Mouse (Mus musculus): ENCODE measurements around the gene Dgkg. TPM values are rescaled to one million over a fixed set of nuclear protein-coding genes. Genes with fewer than 3 reads are reported as not detected.

Dgkg gene
- polyA plus RNA-seq, 1 experiment from 2014 or later: 4.5 TPM

DNA sequence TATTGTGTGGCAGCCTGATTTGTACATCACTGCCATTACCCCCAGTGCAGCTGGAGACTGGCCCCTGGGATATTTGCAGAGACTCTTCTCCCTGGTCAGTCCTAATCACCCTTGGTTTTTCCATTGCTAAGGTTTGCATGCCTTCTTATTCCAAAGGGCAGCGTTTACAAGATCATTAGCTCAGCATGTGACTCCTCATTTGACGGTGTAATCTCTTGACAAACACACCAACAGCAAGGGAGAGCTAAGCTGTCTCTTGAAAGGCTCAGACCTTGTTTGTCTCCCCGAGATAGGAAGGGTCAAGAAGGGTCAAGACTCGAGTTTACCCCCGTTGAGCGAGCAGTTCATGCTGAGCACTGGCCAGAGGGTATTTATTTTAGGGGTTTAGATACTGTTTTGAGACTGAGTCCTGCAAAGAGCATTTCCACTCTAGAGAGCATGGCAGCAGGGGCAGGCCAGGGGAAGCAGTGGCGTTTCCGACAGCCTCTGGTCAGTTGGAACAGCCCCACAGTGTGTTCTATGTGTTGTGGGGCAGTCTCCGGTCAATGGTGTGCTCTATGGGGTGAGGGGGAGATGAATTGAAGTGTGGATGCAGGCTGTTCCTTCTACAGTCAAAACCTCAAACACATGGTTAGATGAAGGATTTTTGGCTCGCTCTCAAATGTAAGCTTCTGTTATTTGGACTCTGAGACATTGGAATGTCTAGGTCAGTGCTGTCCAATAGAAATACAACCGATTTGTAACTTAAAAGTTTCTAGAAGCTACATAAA is 105.6 kb downstream of the Dgkg start:
- Histone ChIP-seq H3K4me3 (no peak overlapping the region), H3K4me2 (no peak overlapping the region), H3K9ac (no peak overlapping the region), H3K27me3 (no peaks in the 10 kb centered on the region), H3K9me3 (no peaks in the 10 kb centered on the region), H3K4me1 (replicated peaks) (peaks cover 14% of the 10 kb centered on the region), H3K27ac (replicated peaks) (no peak overlapping the region), H3K36me3 (no peaks in the 10 kb centered on the region)
- 30% methylated on average over 11 of the region's 11 CpGs for WGBS
- no peak for ATAC-seq (ENCODE audit: low FRiP score, low read depth)

DNA sequence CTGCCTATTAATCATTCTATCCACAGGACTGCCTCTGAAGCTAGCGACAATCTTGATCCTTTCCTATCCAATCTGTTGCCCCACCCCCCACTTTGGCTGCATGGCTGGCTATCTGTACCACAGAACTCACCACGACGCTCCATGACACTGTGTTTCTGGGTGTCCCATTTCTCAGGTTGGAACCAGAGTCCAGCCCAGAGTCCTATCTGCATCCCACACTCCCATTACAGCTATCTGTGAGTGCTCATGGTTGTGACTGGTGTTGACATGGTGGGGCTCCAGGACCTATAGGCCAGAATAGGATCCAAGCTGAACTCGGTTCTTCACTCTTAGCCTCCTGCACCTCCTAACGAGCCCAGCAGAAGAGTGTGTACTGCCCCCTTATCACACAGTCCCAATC is 107.7 kb downstream of the Dgkg start:
- H3K9me3 ChIP-seq: no peaks in the 10 kb centered on the region
- no peak for ATAC-seq (ENCODE audit: low FRiP score, low read depth)
- no peak overlapping the region for H3K4me2 ChIP-seq
- no peak overlapping the region for H3K9ac ChIP-seq
- WGBS: 84% methylated on average over 5 of the region's 5 CpGs
- H3K27ac ChIP-seq (replicated peaks): no peak overlapping the region
- H3K27me3 ChIP-seq: no peaks in the 10 kb centered on the region
- no peak overlapping the region for H3K4me3 ChIP-seq
- H3K36me3 ChIP-seq: no peaks in the 10 kb centered on the region
- peaks cover 28% of the 10 kb centered on the region for H3K4me1 ChIP-seq (replicated peaks)

DNA sequence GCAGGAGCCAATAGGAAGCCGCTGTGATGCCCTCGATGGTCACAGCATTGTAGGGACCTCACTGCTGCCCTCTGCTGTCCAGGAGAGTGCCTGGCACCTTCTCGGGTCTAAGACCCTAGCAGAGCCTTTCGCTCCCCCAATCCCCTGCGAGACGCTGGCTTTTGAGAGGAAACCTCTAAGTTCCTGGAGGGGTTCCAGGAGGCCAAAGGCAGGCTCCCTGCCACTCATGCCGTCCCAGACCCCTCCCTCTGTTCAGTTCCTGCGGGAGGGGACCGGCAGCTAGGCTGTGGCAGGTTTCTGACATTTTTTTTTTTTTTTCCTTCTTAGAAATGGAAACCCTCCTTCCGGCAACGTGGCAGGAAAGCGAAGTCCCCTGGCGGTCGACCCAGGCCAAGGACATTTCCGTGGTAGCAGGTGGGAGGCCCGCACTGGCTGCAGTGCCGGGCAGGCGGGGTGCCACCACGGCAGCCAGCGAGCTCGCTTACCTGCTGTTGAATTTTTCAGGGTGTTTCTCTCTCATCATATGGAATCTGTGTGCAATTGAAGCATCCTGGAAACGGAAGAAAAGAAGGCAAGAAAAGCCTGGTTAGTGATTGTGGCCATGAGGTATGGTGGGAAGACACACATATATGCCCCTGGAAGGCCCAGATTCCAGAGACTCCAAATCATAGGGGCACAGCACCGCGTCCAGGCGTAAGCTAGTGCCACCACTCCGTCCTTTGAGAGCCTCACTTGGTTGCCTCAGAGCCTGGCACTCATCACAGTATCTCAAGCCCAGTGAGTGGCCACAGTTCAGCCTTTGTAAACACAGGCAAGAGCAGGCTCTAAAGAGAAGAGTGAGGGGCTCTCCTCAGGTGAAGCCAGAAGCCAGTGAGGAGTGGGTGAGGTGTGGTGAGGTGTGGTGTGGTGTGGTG is 108.6 kb downstream of the Dgkg start:
- no peaks in the 10 kb centered on the region for H3K36me3 ChIP-seq
- H3K27me3 ChIP-seq: no peaks in the 10 kb centered on the region
- peak; percentile 79 for ATAC-seq (ENCODE audit: low FRiP score, low read depth)
- peak overlapping the region; percentile 63 for H3K27ac ChIP-seq (replicated peaks)
- H3K4me2 ChIP-seq: peak overlapping the region; percentile 66
- no peaks in the 10 kb centered on the region for H3K9me3 ChIP-seq
- H3K4me3 ChIP-seq: peak overlapping the region; percentile 39
- peaks cover 28% of the 10 kb centered on the region for H3K4me1 ChIP-seq (replicated peaks)
- WGBS: 7% methylated on average over 26 of the region's 26 CpGs
- H3K9ac ChIP-seq: peak overlapping the region; percentile 42

DNA sequence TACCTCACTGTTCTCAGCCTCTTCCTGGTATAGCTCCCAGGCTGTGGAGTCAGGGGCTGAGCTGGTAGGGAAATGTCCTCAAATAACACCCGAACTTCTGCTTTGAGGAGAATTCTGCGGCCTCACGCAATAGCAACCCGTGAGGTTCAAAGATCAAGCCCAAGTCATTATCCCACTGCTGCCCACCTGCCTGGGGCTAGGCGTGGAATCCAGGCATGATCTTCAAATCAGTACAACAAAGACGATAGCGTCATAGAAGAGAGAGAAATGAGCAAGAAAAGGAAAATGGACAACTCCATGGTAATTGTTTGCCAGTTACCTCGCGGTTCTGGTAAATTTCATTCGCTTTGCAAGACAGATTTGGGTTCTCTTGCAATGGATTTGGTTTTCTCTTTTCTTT is 109.3 kb downstream of the Dgkg start:
- no peak overlapping the region for H3K9ac ChIP-seq
- H3K27me3 ChIP-seq: no peaks in the 10 kb centered on the region
- H3K4me3 ChIP-seq: no peak overlapping the region; the same call in 1 of the 2 replicates
- ATAC-seq (ENCODE audit: low FRiP score, low read depth): no peak
- WGBS: 59% methylated on average over 10 of the region's 10 CpGs
- no peaks in the 10 kb centered on the region for H3K36me3 ChIP-seq
- peaks cover 28% of the 10 kb centered on the region for H3K4me1 ChIP-seq (replicated peaks)
- peak overlapping the region; percentile 63 for H3K27ac ChIP-seq (replicated peaks)
- H3K9me3 ChIP-seq: no peaks in the 10 kb centered on the region
- H3K4me2 ChIP-seq: peak overlapping the region; percentile 66

DNA sequence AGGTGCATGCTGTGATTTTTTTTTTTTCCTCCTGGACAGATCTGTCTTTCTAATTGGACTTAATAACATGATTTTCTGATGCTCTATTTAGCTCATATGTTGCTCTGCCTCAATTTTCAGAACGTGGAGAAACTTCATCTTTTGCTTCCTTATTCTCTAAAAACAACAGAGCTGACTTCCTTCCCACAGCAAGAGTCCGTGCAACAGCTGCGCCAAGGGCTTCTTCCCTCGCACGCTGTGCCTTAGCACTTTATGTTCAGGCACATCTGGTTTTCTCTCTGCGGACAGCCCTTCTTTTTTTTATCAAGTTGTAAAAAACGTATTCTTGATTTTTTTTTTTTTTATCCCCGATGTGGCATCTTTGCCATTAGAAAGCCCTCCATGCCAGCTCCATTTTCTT is 111.2 kb downstream of the Dgkg start:
- H3K36me3 ChIP-seq: no peaks in the 10 kb centered on the region
- H3K27me3 ChIP-seq: no peaks in the 10 kb centered on the region
- 74% methylated on average over 8 of the region's 8 CpGs for WGBS
- H3K4me2 ChIP-seq: no peak overlapping the region
- no peak overlapping the region for H3K9ac ChIP-seq
- H3K9me3 ChIP-seq: no peaks in the 10 kb centered on the region
- ATAC-seq (ENCODE audit: low FRiP score, low read depth): no peak
- peak overlapping the region; percentile 73 for H3K27ac ChIP-seq (replicated peaks)
- H3K4me1 ChIP-seq (replicated peaks): peaks cover 28% of the 10 kb centered on the region
- no peak overlapping the region for H3K4me3 ChIP-seq

DNA sequence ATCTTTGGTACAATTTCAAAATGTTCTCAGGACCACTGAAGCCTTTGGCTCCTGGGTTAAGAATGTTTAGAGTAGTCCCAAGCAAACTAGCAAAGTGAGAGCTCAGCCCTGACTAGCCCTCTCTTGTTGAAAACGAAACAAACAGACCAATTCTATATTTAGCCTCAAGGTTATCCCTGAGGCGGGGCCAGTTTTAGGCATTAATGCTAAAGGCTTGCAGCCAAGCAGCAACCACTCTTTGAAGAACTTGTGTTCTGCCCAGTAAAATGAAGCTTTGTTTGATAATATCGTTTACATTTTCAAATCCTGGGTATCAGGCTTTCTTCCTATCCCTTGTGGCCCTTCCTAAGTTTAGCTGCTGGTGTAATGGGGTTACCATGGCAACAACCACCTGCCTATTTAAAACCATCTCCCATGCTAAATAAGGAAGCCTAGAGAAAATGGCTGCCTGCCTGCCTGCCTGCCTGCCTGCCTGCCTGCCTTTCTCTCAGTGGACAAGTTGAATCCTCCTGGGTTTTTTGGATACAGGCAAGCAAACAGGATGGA is 111.9 kb downstream of the Dgkg start:
- peak overlapping the region; percentile 73 for H3K27ac ChIP-seq (replicated peaks)
- no peaks in the 10 kb centered on the region for H3K9me3 ChIP-seq
- H3K4me1 ChIP-seq (replicated peaks): peaks cover 28% of the 10 kb centered on the region
- H3K4me3 ChIP-seq: no peak overlapping the region
- H3K36me3 ChIP-seq: no peaks in the 10 kb centered on the region
- ATAC-seq (ENCODE audit: low FRiP score, low read depth): peak; percentile 73
- no peak overlapping the region for H3K9ac ChIP-seq
- H3K4me2 ChIP-seq: 0 out of 2 replicates have a peak overlapping the region, but pooled peaks have one; percentile 16
- 37% methylated on average over 3 of the region's 3 CpGs for WGBS
- no peaks in the 10 kb centered on the region for H3K27me3 ChIP-seq

DNA sequence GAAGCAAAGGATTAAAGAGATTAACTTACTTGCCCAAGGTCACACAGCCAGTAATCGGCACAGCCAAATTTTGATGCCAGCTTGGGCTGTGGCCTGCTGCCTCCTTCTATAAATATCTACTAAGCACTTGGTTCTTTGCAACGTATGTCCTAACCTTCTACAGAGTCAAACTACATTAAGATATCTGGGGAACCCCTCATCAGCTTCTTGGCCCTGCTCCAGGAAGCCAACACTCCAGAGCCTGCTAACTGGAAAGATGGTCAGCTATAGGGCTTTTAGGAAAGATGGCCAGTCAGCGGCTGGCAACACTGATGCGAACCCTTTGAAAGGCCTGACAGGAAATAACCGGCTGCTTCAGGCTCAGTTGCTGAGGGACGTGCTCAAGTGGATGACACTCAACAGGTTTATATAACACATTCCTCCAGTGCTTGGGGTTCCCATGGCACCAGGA is 114.3 kb downstream of the Dgkg start:
- H3K4me3 ChIP-seq: no peak overlapping the region

DNA sequence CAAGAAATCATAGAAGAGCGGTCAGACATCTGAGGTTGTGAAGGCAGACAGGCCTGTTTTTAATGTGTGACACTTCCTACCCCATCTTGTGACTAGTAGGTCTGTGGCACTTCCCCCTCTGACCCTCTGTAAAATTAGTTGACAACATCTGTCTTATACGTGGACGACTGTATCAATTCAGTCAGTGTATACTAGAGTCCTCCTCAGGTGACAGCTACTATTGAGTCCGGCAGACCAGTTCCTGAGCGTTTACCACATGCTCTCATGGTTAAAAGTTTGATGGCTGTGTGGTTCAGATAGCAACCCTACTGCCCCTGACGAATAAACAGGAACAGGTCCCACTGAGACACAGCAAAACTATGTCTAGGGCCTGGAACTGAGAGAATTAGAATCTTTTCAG is 117.7 kb downstream of the Dgkg start:
- WGBS: 74% methylated on average over 6 of the region's 6 CpGs
- H3K27me3 ChIP-seq: no peaks in the 10 kb centered on the region

More for the DNA sequence above, 114.3 kb downstream of the Dgkg start:
- Histone ChIP-seq H3K9ac (no peak overlapping the region), H3K27ac (replicated peaks) (no peak overlapping the region), H3K9me3 (no peaks in the 10 kb centered on the region), H3K4me1 (replicated peaks) (peaks cover 17% of the 10 kb centered on the region), H3K36me3 (no peaks in the 10 kb centered on the region), H3K27me3 (no peaks in the 10 kb centered on the region), H3K4me2 (no peak overlapping the region)
- no peak for ATAC-seq (ENCODE audit: low FRiP score, low read depth)
- 75% methylated on average over 6 of the region's 6 CpGs for WGBS

DNA sequence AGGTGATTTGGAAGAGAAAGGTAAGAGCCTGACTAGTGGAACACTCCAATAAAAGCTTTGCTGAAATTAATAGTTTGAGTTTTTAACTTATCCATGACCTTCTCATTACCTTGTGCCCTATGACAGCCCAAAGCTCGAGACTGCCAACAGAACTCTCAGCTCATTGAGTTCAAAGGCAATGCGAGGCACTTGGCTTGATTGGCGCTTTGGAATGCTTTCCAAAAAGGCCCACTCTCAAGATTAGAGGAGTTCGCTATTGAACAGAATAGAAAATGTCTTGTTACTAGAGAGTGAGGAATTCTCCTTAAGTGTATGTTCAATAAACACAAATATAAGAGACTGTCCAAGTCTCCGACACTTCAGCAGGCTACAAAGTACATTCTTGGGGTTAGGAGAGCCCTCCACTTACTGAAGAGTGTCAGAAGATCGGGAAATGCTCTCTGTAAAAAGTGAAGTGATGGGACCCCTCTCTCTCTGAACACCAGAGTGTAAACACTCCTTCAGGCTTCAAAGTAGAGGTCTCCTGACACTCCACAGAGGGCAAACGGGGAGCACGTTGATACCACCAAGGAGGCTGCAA is 120.3 kb downstream of the Dgkg start:
- no peak for ATAC-seq (ENCODE audit: low FRiP score, low read depth)
- H3K9ac ChIP-seq: no peak overlapping the region
- H3K9me3 ChIP-seq: no peaks in the 10 kb centered on the region
- H3K36me3 ChIP-seq: no peaks in the 10 kb centered on the region
- H3K27ac ChIP-seq (replicated peaks): no peak overlapping the region
- no peak overlapping the region for H3K4me3 ChIP-seq
- H3K4me1 ChIP-seq (replicated peaks): no peaks in the 10 kb centered on the region
- 85% methylated on average over 8 of the region's 8 CpGs for WGBS
- no peak overlapping the region for H3K4me2 ChIP-seq
- no peaks in the 10 kb centered on the region for H3K27me3 ChIP-seq

More for the DNA sequence above, 117.7 kb downstream of the Dgkg start:
- Histone ChIP-seq H3K9ac (no peak overlapping the region), H3K9me3 (no peaks in the 10 kb centered on the region), H3K36me3 (no peaks in the 10 kb centered on the region), H3K27ac (replicated peaks) (no peak overlapping the region), H3K4me2 (no peak overlapping the region), H3K4me3 (no peak overlapping the region), H3K4me1 (replicated peaks) (no peaks in the 10 kb centered on the region)
- ATAC-seq (ENCODE audit: low FRiP score, low read depth): no peak

DNA sequence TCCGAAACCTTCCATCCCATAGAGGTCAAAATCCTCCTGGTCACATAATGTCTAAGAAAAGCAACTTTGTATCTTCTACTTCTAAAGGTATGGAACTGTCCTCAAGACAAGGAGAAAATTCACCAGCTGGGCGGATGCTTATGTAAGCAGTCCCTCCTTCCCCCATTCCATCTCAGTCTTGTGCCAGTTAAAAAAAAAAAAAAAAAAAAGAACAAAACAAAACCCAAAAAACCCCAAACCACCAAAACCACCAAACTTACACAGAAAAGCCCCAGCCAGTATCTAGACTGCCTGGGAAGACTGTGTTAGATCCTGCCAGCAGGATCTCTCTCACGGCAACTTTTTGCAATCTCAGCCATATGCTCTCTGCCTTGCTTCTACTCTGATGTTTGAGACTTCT is 123.9 kb downstream of the Dgkg start:
- H3K9ac ChIP-seq: no peak overlapping the region
- no peak for ATAC-seq (ENCODE audit: low FRiP score, low read depth)
- no peaks in the 10 kb centered on the region for H3K4me1 ChIP-seq (replicated peaks)
- H3K36me3 ChIP-seq: no peaks in the 10 kb centered on the region
- no peak overlapping the region for H3K27ac ChIP-seq (replicated peaks)
- WGBS: 87% methylated on average over 3 of the region's 3 CpGs
- no peaks in the 10 kb centered on the region for H3K27me3 ChIP-seq
- H3K4me3 ChIP-seq: no peak overlapping the region
- H3K9me3 ChIP-seq: no peaks in the 10 kb centered on the region
- H3K4me2 ChIP-seq: no peak overlapping the region

DNA sequence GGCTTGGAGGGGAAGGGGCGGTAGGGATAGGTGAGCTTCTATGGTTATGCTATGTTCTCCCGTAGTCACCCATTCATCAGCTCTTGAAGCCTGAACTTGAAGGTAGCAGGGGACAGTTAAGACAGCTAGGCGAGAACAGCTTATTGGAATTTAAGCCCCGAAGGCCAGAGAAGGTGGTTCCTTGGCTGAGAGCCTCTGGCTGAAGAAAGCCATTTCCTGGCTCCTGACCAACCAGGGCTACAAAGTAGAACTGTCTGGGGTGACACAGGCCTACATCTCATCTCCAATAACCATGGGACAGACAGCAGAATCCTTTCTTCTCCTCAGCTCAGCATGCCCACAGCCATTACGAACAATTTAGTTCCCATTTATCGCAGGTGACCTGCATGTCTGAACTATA is 125.2 kb downstream of the Dgkg start:
- Histone ChIP-seq H3K27me3 (no peaks in the 10 kb centered on the region), H3K9ac (no peak overlapping the region), H3K9me3 (no peaks in the 10 kb centered on the region), H3K4me3 (no peak overlapping the region), H3K36me3 (no peaks in the 10 kb centered on the region), H3K4me1 (replicated peaks) (0 out of 2 replicates have a peak, but pooled peaks cover 5% of the 10 kb centered on the region), H3K4me2 (no peak overlapping the region), H3K27ac (replicated peaks) (no peak overlapping the region)
- WGBS: 77% methylated on average over 6 of the region's 6 CpGs
- no peak for ATAC-seq (ENCODE audit: low FRiP score, low read depth)
